Mouse (Mus musculus): Measurements from ENCODE around the gene Gm44511.
A peak's percentile ranks its signal among the peaks of the same experiment; 100 is the strongest.

The Gm44511 gene

GRCm38 (mm10) chr6:128826132-128826531 is at the start of gene Gm44511, which contains the start of gene Klrb1b:
TSS of gene Gm44511 (minus strand) at chr6:128826315.
TSS of gene Klrb1b (minus strand) at chr6:128826331.
- DNase-seq (ENCODE audit: low read depth, low spot score), result no peak

DNA sequence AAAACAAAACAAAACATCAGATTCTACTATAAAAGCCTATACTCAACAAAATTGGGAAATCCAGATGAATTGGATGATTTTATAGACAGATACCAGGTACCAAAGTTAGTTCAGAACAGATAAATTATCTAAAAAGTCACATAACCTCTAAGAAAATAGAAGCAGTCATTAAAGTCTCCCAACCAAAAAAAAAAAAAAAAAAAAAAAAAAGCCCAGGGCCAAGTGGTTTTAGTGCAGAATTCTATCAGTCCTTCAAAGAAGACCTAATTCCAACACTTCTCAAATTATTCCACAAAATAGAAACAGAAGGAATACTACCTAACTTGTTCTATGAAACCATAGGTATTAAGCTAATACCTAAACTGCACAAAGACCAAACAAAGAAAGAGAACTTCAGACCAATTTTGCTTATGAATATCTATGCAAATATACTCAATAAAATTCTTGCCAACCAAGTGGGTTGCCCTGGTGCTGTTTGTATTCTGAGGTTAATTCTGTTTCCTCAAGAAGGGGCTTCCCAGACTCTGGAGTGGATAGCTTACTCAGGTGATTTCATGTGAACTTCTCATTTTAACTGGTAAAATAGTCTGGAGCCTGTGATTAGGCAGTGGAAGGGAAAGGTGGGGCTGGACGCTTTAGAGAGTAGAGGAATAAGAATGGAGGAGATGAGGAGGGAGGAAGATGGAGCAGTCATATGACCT is 45.9 kb upstream of the Gm44511 start:
- DNase-seq (ENCODE audit: low read depth, low spot score), result peak; percentile 32

DNA sequence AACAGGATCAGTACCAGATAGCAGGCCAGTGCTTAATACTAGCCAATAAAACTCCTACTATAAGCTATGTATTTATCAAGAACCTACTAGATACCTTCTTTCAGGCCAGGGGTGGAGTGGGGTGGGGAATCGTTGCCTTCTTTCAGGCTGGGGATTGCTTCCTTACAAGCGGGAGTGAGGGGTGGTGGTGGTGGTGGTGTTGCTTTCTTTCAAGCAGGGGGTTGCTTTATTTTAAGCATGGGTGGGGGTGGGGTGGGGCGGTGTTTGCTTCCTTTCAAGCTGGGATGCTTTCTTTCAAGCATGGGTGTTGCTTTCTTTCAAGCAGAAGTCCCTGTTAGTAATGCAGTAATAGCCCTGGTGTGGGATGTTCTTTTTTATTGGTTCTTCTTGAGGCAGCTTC is 42.7 kb upstream of the Gm44511 start:
- DNase-seq (ENCODE audit: low read depth, low spot score), result no peak

DNA sequence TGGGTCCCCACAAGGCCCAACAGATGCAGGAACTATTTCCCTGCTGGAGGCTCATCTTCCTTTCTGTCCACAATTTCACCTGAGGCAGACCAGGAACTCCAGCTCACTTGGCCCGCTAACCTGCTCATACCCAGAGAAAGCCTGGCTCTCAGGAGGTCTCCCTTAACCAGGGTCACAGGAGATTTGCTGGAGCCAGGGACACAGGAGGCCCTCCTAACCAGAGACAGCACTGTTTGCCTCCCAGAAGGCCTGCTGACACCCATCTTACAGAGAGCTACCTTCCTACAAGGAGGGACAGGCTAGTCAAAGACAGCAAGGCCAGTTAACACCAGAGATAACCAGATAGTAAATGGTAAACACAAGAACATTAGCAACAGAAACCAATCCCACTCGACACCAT is 31.9 kb upstream of the Gm44511 start:
- no peak for DNase-seq (ENCODE audit: low read depth, low spot score)

GRCm38 (mm10) chr6:128856250-128856649 is 30.1 kb upstream of the Gm44511 start:
- DNase-seq (ENCODE audit: low read depth, low spot score), result no peak

DNA sequence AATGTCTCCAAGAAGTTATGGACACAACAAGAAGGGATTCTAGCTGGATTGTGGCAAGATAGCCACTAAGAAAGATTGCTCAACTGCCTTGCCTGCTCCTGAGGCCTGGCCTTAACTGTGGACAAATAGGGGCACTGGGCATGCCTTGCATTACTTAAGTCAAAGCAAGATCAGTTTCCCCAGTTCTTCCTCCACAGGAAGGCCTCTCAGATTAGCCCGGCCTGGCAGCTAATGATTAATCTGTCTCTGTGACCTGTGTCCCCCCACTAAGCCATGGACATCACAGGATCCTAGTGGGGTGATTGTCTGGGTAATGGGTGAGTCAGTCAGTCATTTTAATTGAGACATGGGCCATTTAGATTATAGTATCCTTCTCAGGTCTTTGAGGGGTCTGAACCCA is 29.4 kb upstream of the Gm44511 start:
- no peak for DNase-seq (ENCODE audit: low read depth, low spot score)

- no peak for DNase-seq (ENCODE audit: low read depth, low spot score)
Measured at GRCm38 (mm10) chr6:128854895-128855294, 28.8 kb upstream of the Gm44511 start.

- peak; percentile 86 for DNase-seq (ENCODE audit: low read depth, low spot score)
Measured at GRCm38 (mm10) chr6:128854024-128854820, 28.1 kb upstream of the Gm44511 start.

- DNase-seq (ENCODE audit: low read depth, low spot score), result no peak
Measured at GRCm38 (mm10) chr6:128852766-128853165, 26.7 kb upstream of the Gm44511 start.

DNA sequence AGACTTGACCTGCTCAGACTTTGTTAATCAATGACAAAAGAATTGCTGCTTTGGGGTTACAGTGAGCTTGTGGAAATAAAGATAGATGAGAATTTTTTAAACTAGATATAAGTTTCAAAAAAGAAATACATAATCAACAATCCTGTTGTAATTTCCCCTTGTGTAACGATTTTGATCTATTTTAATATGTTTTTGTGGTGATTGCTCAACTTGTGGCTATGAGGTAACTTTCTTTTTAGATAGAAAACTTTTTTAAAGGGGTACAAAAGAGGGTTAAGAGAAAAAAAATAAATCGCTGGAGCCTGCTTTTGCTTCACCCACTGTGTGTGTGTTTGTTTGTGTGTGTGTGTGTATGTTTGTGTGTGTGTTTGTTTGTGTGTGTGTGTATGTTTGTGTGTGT is 25.0 kb upstream of the Gm44511 start:
- DNase-seq (ENCODE audit: low read depth, low spot score), result no peak

DNA sequence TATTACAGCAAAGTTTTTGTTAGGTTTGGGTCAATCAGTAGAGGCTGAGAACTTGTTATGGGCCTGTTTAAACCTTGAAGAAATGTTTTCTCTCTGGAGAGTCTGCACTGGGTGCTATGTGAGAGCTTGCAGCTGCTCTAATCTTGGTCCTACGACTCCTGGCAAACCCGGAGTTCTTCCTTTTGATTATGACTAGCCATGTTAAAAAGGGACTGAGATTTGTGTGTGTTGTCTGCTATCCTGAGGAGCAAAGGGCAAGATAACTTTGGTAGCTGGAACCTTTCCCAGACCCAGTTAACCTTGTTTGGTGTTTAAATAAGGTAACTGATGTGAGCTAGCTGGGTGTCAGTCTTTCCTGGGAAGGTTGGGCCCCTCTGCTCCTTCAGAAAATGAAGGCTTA is 24.6 kb upstream of the Gm44511 start:
- no peak for DNase-seq (ENCODE audit: low read depth, low spot score)

- peak; percentile 67 for DNase-seq (ENCODE audit: low read depth, low spot score)
Measured at GRCm38 (mm10) chr6:128849902-128850301, 23.8 kb upstream of the Gm44511 start.

DNA sequence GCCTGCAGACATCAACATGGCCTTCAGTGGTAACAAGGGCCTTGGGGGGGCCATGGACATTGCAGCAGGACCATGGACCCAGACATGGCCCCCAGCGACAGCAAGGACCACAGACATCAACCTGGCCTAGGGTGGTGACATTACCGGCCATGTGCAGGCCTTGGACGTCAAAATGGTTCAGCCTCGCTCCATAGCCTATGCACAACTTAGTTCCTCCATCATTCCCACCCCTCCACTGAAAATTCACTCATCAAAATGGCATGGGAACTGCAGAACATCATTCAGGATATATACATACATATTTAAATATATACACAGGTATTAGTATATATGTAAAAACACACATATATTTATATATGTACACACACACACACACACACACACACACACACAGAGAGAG is 21.3 kb upstream of the Gm44511 start:
- DNase-seq (ENCODE audit: low read depth, low spot score), result no peak

DNA sequence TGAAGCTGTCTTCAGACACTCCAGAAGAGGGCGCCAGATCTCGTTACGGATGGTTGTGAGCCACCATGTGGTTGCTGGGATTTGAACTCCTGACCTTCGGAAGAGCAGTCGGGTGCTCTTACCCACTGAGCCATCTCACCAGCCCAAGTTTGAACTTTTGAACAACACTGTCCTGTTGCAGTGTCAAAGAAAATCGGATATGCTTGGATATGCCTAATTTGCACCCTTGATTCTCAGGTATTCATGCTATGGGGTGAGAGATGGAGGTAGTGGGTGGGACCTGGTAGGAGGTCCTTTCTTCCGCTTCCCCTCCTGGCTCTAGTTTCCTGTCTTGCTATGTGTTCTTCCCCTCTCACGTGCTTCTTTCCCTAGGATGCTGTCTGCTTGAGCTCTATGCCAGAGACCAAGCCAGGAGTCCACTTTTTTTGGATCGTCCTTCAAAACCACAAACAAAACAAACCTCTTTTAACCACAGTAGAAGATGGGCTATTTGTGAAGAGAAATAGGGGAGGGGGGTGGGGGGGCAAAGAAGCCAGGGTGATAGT is 20.0 kb upstream of the Gm44511 start:
- no peak for DNase-seq (ENCODE audit: low read depth, low spot score)

- peak; percentile 96 for DNase-seq (ENCODE audit: low read depth, low spot score)
Measured at GRCm38 (mm10) chr6:128845319-128845979, 19.3 kb upstream of the Gm44511 start.

DNA sequence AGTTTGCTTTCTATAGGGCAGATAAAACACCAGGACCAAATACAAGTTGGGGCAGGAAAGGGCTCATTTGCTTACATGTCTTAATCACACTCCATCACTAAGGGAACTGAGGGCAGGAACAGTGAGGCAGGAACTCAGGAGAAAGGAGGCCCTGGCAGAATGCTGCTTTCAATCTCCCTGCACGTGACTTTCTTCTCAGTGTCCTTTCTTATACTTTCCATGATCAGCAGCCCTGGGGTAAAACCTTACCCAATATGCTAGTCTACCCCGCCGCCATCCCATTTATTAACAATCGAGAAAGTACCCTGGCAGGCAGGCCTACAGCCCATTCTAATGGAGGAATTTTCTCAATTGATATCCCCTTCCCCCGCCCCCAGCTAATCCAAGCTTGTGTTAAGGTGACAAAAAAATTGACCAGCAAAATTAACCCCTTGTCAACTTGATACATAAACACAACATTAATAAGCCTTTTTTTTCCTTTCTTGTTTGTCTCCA is 18.5 kb upstream of the Gm44511 start:
- no peak for DNase-seq (ENCODE audit: low read depth, low spot score)

DNA sequence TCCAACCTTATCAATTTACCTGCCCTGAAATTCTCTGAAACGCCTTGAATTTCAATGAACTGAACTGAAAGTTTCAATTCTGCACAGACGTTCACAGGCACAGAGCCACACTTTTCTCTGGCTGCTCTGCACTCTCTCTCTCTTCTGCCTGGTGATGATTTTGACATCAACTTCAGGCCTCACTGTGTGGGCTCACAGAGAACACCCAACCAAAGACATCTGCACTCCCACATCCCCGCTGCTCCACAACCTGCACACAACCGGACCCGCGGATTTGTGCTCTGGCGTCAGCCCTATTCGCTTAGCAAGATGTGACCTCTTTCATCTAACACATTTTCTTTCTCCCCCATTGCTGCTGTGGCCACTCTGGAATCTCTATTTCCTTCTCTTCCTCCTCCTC is 18.0 kb upstream of the Gm44511 start:
- no peak for DNase-seq (ENCODE audit: low read depth, low spot score)

- DNase-seq (ENCODE audit: low read depth, low spot score), result peak; percentile 95
Measured at GRCm38 (mm10) chr6:128843479-128843992, 17.4 kb upstream of the Gm44511 start.

GRCm38 (mm10) chr6:128842945-128843478 is 16.9 kb upstream of the Gm44511 start:
- peak; percentile 98 for DNase-seq (ENCODE audit: low read depth, low spot score)

DNA sequence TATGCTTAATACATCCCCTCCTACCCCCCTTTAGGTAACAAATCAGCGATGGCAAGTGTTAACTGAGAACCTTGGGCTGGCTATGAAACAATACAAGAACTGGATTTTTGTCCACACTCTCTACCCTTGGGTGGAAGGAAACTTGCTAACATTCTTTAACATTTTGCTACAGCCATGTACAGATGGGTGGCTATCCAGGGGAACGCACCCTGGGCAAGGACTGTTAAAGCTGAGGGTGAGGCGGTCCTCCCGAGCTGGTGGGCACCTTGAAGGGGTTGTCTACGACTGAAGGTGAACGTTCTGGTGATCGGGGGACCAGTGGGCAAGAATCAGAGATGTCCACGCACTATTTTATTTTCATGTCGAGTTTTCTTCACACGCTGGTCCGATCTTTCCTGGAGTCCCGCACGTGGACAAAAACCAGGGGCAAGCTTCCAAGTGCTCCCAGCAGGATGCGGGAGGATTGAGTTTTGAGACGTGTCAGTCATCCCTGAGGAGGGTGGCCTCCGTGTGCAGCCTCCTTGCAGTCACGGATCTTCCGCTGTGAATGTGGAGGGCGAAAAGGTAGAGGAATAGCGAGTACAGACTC is 16.3 kb upstream of the Gm44511 start:
- DNase-seq (ENCODE audit: low read depth, low spot score), result peak; percentile 74
